Mouse (Mus musculus) hindbrain, embryonic 16.5 days (tissue): Measurements from ENCODE around the gene Vps9d1. TPM values are rescaled to one million over a fixed set of nuclear protein-coding genes. Genes with fewer than 3 reads are reported as not detected.
A peak's percentile ranks its signal among the peaks of the same experiment; 100 is the strongest.
"Not testable (repeated sequence)": the region's sequence is repeated elsewhere in the genome, so short reads cannot be mapped to it uniquely, and the experiment has no call there.

Source experiments
- ATAC-seq: fragments of 200-750 bp; cut with Nextera tagmentation; 2 replicates; pipeline ENCODE4 v1.8.0; 2017; ENCODE audit warnings: moderate TSS enrichment, moderate library complexity
- H3K27ac ChIP-seq: fragments of 300-500 bp; sonication (generic); 2 replicates; pipeline ENCODE4 v1.5.1; 2014; ENCODE audit warnings: low read depth, mild to moderate bottlenecking, control low read depth, low read length, moderate library complexity
- H3K27me3 ChIP-seq: fragments of 300-500 bp; sonication (generic); replicated peaks from 2 replicates; pipeline ENCODE4 v1.6.1; 2014; ENCODE audit warnings: low read length; ENCODE audit not compliant: control insufficient read depth, insufficient read depth
- H3K36me3 ChIP-seq: fragments of 300-500 bp; sonication (generic); 2 replicates; pipeline ENCODE4 v1.6.1; 2014; ENCODE audit warnings: mild to moderate bottlenecking, low read length, moderate library complexity, mixed read lengths; ENCODE audit not compliant: control insufficient read depth, insufficient read depth
- H3K4me1 ChIP-seq: fragments of 300-500 bp; sonication (generic); 2 replicates; pipeline ENCODE4 v1.6.1; 2014; ENCODE audit warnings: low read depth, low read length; ENCODE audit not compliant: control insufficient read depth, insufficient read depth
- H3K4me2 ChIP-seq: fragments of 300-500 bp; sonication (generic); 2 replicates; pipeline ENCODE4 v1.6.1; 2014; ENCODE audit warnings: mild to moderate bottlenecking, low read length, control low read depth, moderate library complexity
- H3K4me3 ChIP-seq: fragments of 300-500 bp; sonication (generic); 2 replicates; pipeline ENCODE4 v1.5.1; 2014; ENCODE audit warnings: mild to moderate bottlenecking, low read length, control low read depth, moderate library complexity
- H3K9ac ChIP-seq: fragments of 300-500 bp; sonication (generic); 2 replicates; pipeline ENCODE4 v1.6.1; 2014; ENCODE audit warnings: low read depth, mild to moderate bottlenecking, control low read depth, low read length, moderate library complexity
- H3K9me3 ChIP-seq: fragments of 300-500 bp; sonication (generic); 2 replicates; pipeline ENCODE4 v1.6.1; 2014; ENCODE audit warnings: mild to moderate bottlenecking, low read length, moderate library complexity; ENCODE audit not compliant: control insufficient read depth
- WGBS: fragments of 180-500 bp; shearing (Covaris S2); extraction: QIAGEN DNeasy Blood & Tissue Kit; methylation state at CpG from one replicate; pipeline ENCODE4 v1.1.7; 2014; 5-methylcytosine and 5-hydroxymethylcytosine counted together
- polyA plus RNA-seq: library from polyadenylated mRNA; unstranded; fragments of >200 nt; fragmentation: Nextera tagmentation; extraction: Ambion mirVana; gene quantifications from 2 replicates; pipeline ENCODE4 v1.2.1, GENCODE M21; 2015

The Vps9d1 gene
- polyA plus RNA-seq, 1 experiment from 2014 or later: 61.4 TPM

- peak within 1 kb of the TSS; percentile 95 for H3K4me3 ChIP-seq
- no peaks in the 10 kb centered on the region for H3K9me3 ChIP-seq
- ATAC-seq: peak; percentile 96
- H3K4me1 ChIP-seq: peaks cover 19% of the 10 kb centered on the region
- H3K9ac ChIP-seq: peak within 1 kb of the TSS; percentile 96
- peak within 1 kb of the TSS; percentile 69 for H3K27ac ChIP-seq
- peaks cover 16% of the 10 kb centered on the region for H3K36me3 ChIP-seq
- H3K27me3 ChIP-seq: no peaks in the 10 kb centered on the region
- WGBS: 2% methylated on average over 72 of the region's 76 CpGs
- H3K4me2 ChIP-seq: peak within 1 kb of the TSS; percentile 90
Observed at GRCm38 (mm10) chr8:123212321-123213117, 41.6 kb downstream of the Vps9d1 start, which contains the start of the genes Chmp1a and Spata33. TSS of gene Chmp1a (minus strand) at chr8:123212763. TSS of gene Spata33 (plus strand) at chr8:123212832.

DNA sequence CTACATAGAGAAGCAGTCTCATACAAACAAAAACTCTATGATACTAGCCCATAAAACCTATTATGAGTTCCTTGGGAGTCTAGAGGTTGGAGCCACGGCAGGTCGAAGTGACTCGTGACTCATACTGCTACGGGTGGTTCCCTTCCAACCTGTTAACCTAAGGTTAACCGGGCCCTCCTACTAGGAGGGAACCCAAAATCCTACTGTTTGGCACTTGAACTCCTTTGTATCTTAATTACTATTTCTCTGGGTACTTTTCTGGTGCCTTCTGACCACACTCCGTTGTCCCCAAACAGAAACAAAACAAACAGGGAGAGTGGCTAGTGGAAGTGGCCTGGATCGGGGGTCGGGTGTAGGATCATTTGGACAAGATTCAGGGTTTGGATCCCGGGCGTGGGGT lies 42.3 kb downstream of the Vps9d1 start:
- ATAC-seq: no peak
- 48% methylated on average over 10 of the region's 10 CpGs for WGBS
- no peaks in the 10 kb centered on the region for H3K27me3 ChIP-seq
- peak overlapping the region; percentile 96 for H3K9ac ChIP-seq
- H3K4me2 ChIP-seq: peak overlapping the region; percentile 90
- peak overlapping the region; percentile 95 for H3K4me3 ChIP-seq
- peaks cover 22% of the 10 kb centered on the region for H3K36me3 ChIP-seq
- peaks cover 19% of the 10 kb centered on the region for H3K4me1 ChIP-seq
- H3K9me3 ChIP-seq: no peaks in the 10 kb centered on the region
- H3K27ac ChIP-seq: no peak overlapping the region

DNA sequence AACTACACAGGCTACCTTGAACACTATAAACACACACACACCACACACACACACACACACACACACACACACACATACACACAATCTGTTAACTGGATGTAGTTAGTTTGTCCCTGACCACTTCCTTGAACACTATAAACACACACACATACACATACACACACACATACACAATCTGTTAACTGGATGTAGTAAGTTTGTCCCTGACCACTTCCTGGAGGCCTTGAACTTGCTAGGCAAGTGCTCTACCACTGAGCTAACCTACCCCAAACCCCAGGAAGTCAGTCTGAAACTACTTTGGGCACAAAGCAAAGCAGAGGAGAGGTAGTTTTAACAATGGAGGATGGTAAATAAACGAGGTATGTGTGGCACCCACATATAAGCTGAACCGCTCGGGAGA lies 50.6 kb downstream of the Vps9d1 start:
- ATAC-seq: no peak
- Histone ChIP-seq H3K4me2 (no peak overlapping the region), H3K4me3 (no peak overlapping the region), H3K27ac (no peak overlapping the region), H3K9ac (no peak overlapping the region), H3K27me3 (no peaks in the 10 kb centered on the region), H3K9me3 (no peaks in the 10 kb centered on the region), H3K36me3 (peaks cover 25% of the 10 kb centered on the region), H3K4me1 (no peaks in the 10 kb centered on the region)
- WGBS: 93% methylated on average over 3 of the region's 3 CpGs

DNA sequence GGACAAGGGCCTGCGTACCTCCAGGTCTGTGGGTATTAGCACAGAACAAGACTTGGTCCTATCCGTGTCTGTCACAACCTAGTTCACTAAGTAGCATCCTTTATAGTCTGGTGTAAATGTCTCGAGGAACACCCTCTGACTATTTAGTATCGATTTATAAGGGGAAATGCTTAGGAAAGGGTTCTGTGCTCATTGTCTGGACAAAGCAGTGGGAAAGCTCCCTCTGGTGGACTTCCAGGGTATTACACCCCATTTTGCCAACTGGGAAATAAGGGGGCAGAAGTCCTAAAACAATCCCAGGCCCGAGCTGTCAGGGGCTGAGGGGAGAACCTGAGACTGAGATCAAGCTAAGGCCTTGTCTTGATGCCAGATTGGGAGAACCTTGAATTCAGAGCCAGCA lies 51.9 kb downstream of the Vps9d1 start:
- Histone ChIP-seq H3K36me3 (peaks cover 16% of the 10 kb centered on the region), H3K4me3 (no peak overlapping the region), H3K9ac (peak overlapping the region; percentile 44; the same call in 1 of the 2 replicates), H3K27ac (no peak overlapping the region), H3K4me1 (no peaks in the 10 kb centered on the region), H3K9me3 (no peaks in the 10 kb centered on the region), H3K4me2 (no peak overlapping the region), H3K27me3 (no peaks in the 10 kb centered on the region)
- peak; percentile 45; the same call in 1 of the 2 replicates for ATAC-seq
- 21% methylated on average over 5 of the region's 5 CpGs for WGBS

- no peaks in the 10 kb centered on the region for H3K4me1 ChIP-seq
- H3K27ac ChIP-seq: no peak overlapping the region
- ATAC-seq: no peak
- H3K4me3 ChIP-seq: no peak overlapping the region
- H3K27me3 ChIP-seq: no peaks in the 10 kb centered on the region
- no peaks in the 10 kb centered on the region; the same call in 1 of the 2 replicates for H3K36me3 ChIP-seq
- H3K9me3 ChIP-seq: no peaks in the 10 kb centered on the region
- 75% methylated on average over 14 of the region's 14 CpGs for WGBS
- no peak overlapping the region for H3K4me2 ChIP-seq
- no peak overlapping the region for H3K9ac ChIP-seq
Observed at GRCm38 (mm10) chr8:123199864-123200263, 54.3 kb downstream of the Vps9d1 start.

DNA sequence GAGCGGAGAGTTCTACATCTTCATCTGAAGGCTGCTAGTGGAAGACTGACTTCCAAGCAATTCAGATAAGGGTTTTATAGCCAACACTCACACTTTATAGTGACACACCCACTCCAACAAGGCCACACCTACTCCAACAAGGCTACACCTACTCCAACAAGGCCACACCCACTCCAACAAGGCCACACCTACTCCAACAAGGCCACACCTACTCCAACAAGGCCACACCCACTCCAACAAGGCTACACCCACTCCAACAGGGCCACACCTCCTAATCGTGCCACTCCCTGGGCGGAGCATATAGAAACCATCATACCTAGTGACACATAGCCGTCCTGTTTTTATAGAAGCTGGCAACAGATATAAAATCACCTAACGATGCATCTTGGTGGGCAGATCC lies 57.1 kb downstream of the Vps9d1 start:
- H3K9ac ChIP-seq, H3K36me3 ChIP-seq, ATAC-seq, H3K4me3 ChIP-seq, H3K4me1 ChIP-seq, H3K27ac ChIP-seq, H3K9me3 ChIP-seq, H3K4me2 ChIP-seq, H3K27me3 ChIP-seq: not testable (repeated sequence)
- 76% methylated on average over 5 of the region's 5 CpGs for WGBS

DNA sequence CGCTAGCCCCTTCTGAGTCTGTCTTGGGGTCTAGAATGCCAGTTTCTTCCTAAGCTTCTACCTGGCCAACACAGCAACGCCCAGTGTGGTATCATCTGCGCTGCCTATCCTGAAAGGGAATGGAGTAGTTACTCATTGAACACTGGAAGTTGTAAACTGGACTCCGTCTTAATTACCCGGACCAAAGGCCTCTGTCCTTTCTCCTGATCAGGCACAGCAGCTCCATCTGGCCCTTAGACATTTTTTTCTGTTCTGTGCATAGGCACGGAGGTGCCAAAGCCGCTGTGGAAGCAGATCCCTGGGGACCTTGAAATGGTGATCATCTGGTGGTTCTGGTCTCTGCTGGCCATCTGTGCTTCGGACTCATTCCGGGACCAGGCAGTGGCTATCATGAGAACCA lies 60.4 kb downstream of the Vps9d1 start:
- Histone ChIP-seq H3K9ac (no peak overlapping the region), H3K4me1 (no peaks in the 10 kb centered on the region; the same call in 1 of the 2 replicates), H3K9me3 (no peaks in the 10 kb centered on the region), H3K4me3 (no peak overlapping the region), H3K27ac (no peak overlapping the region), H3K27me3 (no peaks in the 10 kb centered on the region), H3K4me2 (no peak overlapping the region), H3K36me3 (no peaks in the 10 kb centered on the region)
- ATAC-seq: no peak
- 82% methylated on average over 9 of the region's 9 CpGs for WGBS

Other genes with a start within 250 kb of the Vps9d1 start
- gene Ankrd11, start 212.1 kb downstream of the Vps9d1 start, polyA plus RNA-seq: 22.9 and 23.5 TPM in 2 replicates
- 44.6 and 46.5 TPM in 2 replicates for gene Spg7, start 191.4 kb downstream of the Vps9d1 start, polyA plus RNA-seq
- 588 and 678 TPM in 2 replicates for gene Rpl13, start 152.0 kb downstream of the Vps9d1 start, polyA plus RNA-seq
- 5.9 and 8.6 TPM in 2 replicates for gene Cpne7, start 137.0 kb downstream of the Vps9d1 start, polyA plus RNA-seq
- gene Sult5a1, start 96.0 kb downstream of the Vps9d1 start, polyA plus RNA-seq: 1.8 and 2.5 TPM in 2 replicates
- gene Dpep1, start 68.1 kb downstream of the Vps9d1 start, polyA plus RNA-seq: 0.68 and 0.72 TPM in 2 replicates
- gene Chmp1a, start 41.6 kb downstream of the Vps9d1 start, polyA plus RNA-seq: 221 and 224 TPM in 2 replicates
- 7.0 and 7.1 TPM in 2 replicates for gene Spata33, start 41.5 kb downstream of the Vps9d1 start, polyA plus RNA-seq
- 47.2 and 53.3 TPM in 2 replicates for gene Cdk10, start 29.5 kb downstream of the Vps9d1 start, polyA plus RNA-seq
- 13.0 and 13.8 TPM in 2 replicates for gene Spata2l, start 18.1 kb downstream of the Vps9d1 start, polyA plus RNA-seq
- gene Zfp276, start 153 bp downstream of the Vps9d1 start, polyA plus RNA-seq: 22.4 and 25.2 TPM in 2 replicates
- gene Fanca, start 64.2 kb upstream of the Vps9d1 start, polyA plus RNA-seq: 5.7 and 7.8 TPM in 2 replicates
- gene Spire2, start 78.4 kb upstream of the Vps9d1 start, polyA plus RNA-seq: 27.3 and 38.5 TPM in 2 replicates
- gene Tcf25, start 119.4 kb upstream of the Vps9d1 start, polyA plus RNA-seq: 396 and 405 TPM in 2 replicates
- 0.05 and 0.10 TPM in 2 replicates for gene Mc1r, start 152.8 kb upstream of the Vps9d1 start, polyA plus RNA-seq
- gene Tubb3, start 157.1 kb upstream of the Vps9d1 start, polyA plus RNA-seq: 1,869 and 1,947 TPM in 2 replicates
- 50.5 and 53.5 TPM in 2 replicates for gene Def8, start 169.2 kb upstream of the Vps9d1 start, polyA plus RNA-seq
- gene Afg3l1, start 223.6 kb upstream of the Vps9d1 start, polyA plus RNA-seq: 48.7 and 57.4 TPM in 2 replicates